Mouse (Mus musculus): Measurements from ENCODE around the gene Spef2. TPM values are rescaled to one million over a fixed set of nuclear protein-coding genes. Genes with fewer than 3 reads are reported as not detected.

Spef2 gene
- polyA plus RNA-seq, 1 experiment from 2014 or later, result 2.1 TPM

GRCm38 (mm10) chr15:9742172-9742571 is 6.5 kb downstream of the Spef2 start:
- Histone ChIP-seq H3K36me3 (ENCODE audit: control insufficient read depth, insufficient read depth, low read length) (no peaks in the 10 kb centered on the region), H3K27me3 (ENCODE audit: control insufficient read depth, insufficient read depth, low read depth, low read length) (no peaks in the 10 kb centered on the region), H3K4me3 (ENCODE audit: low read depth, low read length) (no peak overlapping the region), H3K9ac (ENCODE audit: low read depth, low read length) (no peak overlapping the region), H3K4me2 (ENCODE audit: low read length) (no peak overlapping the region), H3K9me3 (replicated peaks; ENCODE audit: control insufficient read depth, low read length, poor library complexity, severe bottlenecking) (no peaks in the 10 kb centered on the region), H3K27ac (ENCODE audit: low read length) (no peak overlapping the region), H3K4me1 (ENCODE audit: control insufficient read depth, insufficient read depth, low read length) (no peaks in the 10 kb centered on the region)
- WGBS, result 89% methylated on average over 3 of the region's 3 CpGs
- ATAC-seq, result no peak

- Histone ChIP-seq H3K9me3 (replicated peaks; ENCODE audit: control insufficient read depth, low read length, poor library complexity, severe bottlenecking) (no peaks in the 10 kb centered on the region), H3K27ac (ENCODE audit: low read length) (no peak overlapping the region), H3K4me2 (ENCODE audit: low read length) (no peak overlapping the region), H3K36me3 (ENCODE audit: control insufficient read depth, insufficient read depth, low read length) (no peaks in the 10 kb centered on the region), H3K27me3 (ENCODE audit: control insufficient read depth, insufficient read depth, low read depth, low read length) (no peaks in the 10 kb centered on the region), H3K4me1 (ENCODE audit: control insufficient read depth, insufficient read depth, low read length) (no peaks in the 10 kb centered on the region), H3K9ac (ENCODE audit: low read depth, low read length) (no peak overlapping the region), H3K4me3 (ENCODE audit: low read depth, low read length) (no peak overlapping the region)
- ATAC-seq, result no peak
- 90% methylated on average over 7 of the region's 7 CpGs for WGBS
Measured at GRCm38 (mm10) chr15:9714574-9715458, 33.9 kb downstream of the Spef2 start.

GRCm38 (mm10) chr15:9713707-9714106 is 35.0 kb downstream of the Spef2 start:
- H3K9me3 ChIP-seq (replicated peaks; ENCODE audit: control insufficient read depth, low read length, poor library complexity, severe bottlenecking), result no peaks in the 10 kb centered on the region
- H3K4me1 ChIP-seq (ENCODE audit: control insufficient read depth, insufficient read depth, low read length), result no peaks in the 10 kb centered on the region
- no peak overlapping the region for H3K9ac ChIP-seq (ENCODE audit: low read depth, low read length)
- no peak overlapping the region for H3K4me3 ChIP-seq (ENCODE audit: low read depth, low read length)
- ATAC-seq, result no peak
- 79% methylated on average over 3 of the region's 3 CpGs for WGBS
- no peak overlapping the region for H3K27ac ChIP-seq (ENCODE audit: low read length)
- no peaks in the 10 kb centered on the region for H3K36me3 ChIP-seq (ENCODE audit: control insufficient read depth, insufficient read depth, low read length)
- H3K4me2 ChIP-seq (ENCODE audit: low read length), result no peak overlapping the region
- H3K27me3 ChIP-seq (ENCODE audit: control insufficient read depth, insufficient read depth, low read depth, low read length), result no peaks in the 10 kb centered on the region

GRCm38 (mm10) chr15:9710330-9710729 is 38.3 kb downstream of the Spef2 start:
- 87% methylated on average over 2 of the region's 2 CpGs for WGBS
- no peaks in the 10 kb centered on the region for H3K4me1 ChIP-seq (ENCODE audit: control insufficient read depth, insufficient read depth, low read length)
- ATAC-seq, result no peak

GRCm38 (mm10) chr15:9705830-9706450 is 42.7 kb downstream of the Spef2 start:
- H3K36me3 ChIP-seq (ENCODE audit: control insufficient read depth, insufficient read depth, low read length), result no peaks in the 10 kb centered on the region
- ATAC-seq, result no peak
- H3K4me3 ChIP-seq (ENCODE audit: low read depth, low read length), result no peak overlapping the region
- H3K27ac ChIP-seq (ENCODE audit: low read length), result no peak overlapping the region
- WGBS, result 84% methylated on average over 2 of the region's 2 CpGs
- no peak overlapping the region for H3K9ac ChIP-seq (ENCODE audit: low read depth, low read length)
- no peak overlapping the region for H3K4me2 ChIP-seq (ENCODE audit: low read length)
- H3K4me1 ChIP-seq (ENCODE audit: control insufficient read depth, insufficient read depth, low read length), result no peaks in the 10 kb centered on the region
- H3K9me3 ChIP-seq (replicated peaks; ENCODE audit: control insufficient read depth, low read length, poor library complexity, severe bottlenecking), result no peaks in the 10 kb centered on the region
- no peaks in the 10 kb centered on the region for H3K27me3 ChIP-seq (ENCODE audit: control insufficient read depth, insufficient read depth, low read depth, low read length)

More at GRCm38 (mm10) chr15:9710330-9710729, 38.3 kb downstream of the Spef2 start:
- Histone ChIP-seq H3K9me3 (replicated peaks; ENCODE audit: control insufficient read depth, low read length, poor library complexity, severe bottlenecking) (no peaks in the 10 kb centered on the region), H3K27me3 (ENCODE audit: control insufficient read depth, insufficient read depth, low read depth, low read length) (no peaks in the 10 kb centered on the region), H3K27ac (ENCODE audit: low read length) (no peak overlapping the region), H3K9ac (ENCODE audit: low read depth, low read length) (no peak overlapping the region), H3K4me2 (ENCODE audit: low read length) (no peak overlapping the region), H3K36me3 (ENCODE audit: control insufficient read depth, insufficient read depth, low read length) (no peaks in the 10 kb centered on the region), H3K4me3 (ENCODE audit: low read depth, low read length) (no peak overlapping the region)

GRCm38 (mm10) chr15:9701845-9702244 is 46.8 kb downstream of the Spef2 start:
- Histone ChIP-seq H3K4me3 (ENCODE audit: low read depth, low read length) (no peak overlapping the region), H3K36me3 (ENCODE audit: control insufficient read depth, insufficient read depth, low read length) (no peaks in the 10 kb centered on the region), H3K4me2 (ENCODE audit: low read length) (no peak overlapping the region), H3K27me3 (ENCODE audit: control insufficient read depth, insufficient read depth, low read depth, low read length) (no peaks in the 10 kb centered on the region), H3K9me3 (replicated peaks; ENCODE audit: control insufficient read depth, low read length, poor library complexity, severe bottlenecking) (no peaks in the 10 kb centered on the region), H3K4me1 (ENCODE audit: control insufficient read depth, insufficient read depth, low read length) (no peaks in the 10 kb centered on the region), H3K9ac (ENCODE audit: low read depth, low read length) (no peak overlapping the region), H3K27ac (ENCODE audit: low read length) (no peak overlapping the region)
- ATAC-seq, result no peak

- Histone ChIP-seq H3K9me3 (replicated peaks; ENCODE audit: control insufficient read depth, low read length, poor library complexity, severe bottlenecking) (no peaks in the 10 kb centered on the region), H3K4me2 (ENCODE audit: low read length) (no peak overlapping the region), H3K27ac (ENCODE audit: low read length) (no peak overlapping the region), H3K36me3 (ENCODE audit: control insufficient read depth, insufficient read depth, low read length) (no peaks in the 10 kb centered on the region), H3K4me3 (ENCODE audit: low read depth, low read length) (no peak overlapping the region), H3K4me1 (ENCODE audit: control insufficient read depth, insufficient read depth, low read length) (no peaks in the 10 kb centered on the region), H3K27me3 (ENCODE audit: control insufficient read depth, insufficient read depth, low read depth, low read length) (no peaks in the 10 kb centered on the region), H3K9ac (ENCODE audit: low read depth, low read length) (no peak overlapping the region)
- no peak for ATAC-seq
Measured at GRCm38 (mm10) chr15:9691721-9692120, 56.9 kb downstream of the Spef2 start.

GRCm38 (mm10) chr15:9690845-9691244 is 57.8 kb downstream of the Spef2 start:
- Histone ChIP-seq H3K9ac (ENCODE audit: low read depth, low read length) (no peak overlapping the region), H3K4me2 (ENCODE audit: low read length) (no peak overlapping the region), H3K36me3 (ENCODE audit: control insufficient read depth, insufficient read depth, low read length) (no peaks in the 10 kb centered on the region), H3K27ac (ENCODE audit: low read length) (no peak overlapping the region), H3K4me3 (ENCODE audit: low read depth, low read length) (no peak overlapping the region), H3K9me3 (replicated peaks; ENCODE audit: control insufficient read depth, low read length, poor library complexity, severe bottlenecking) (no peaks in the 10 kb centered on the region), H3K4me1 (ENCODE audit: control insufficient read depth, insufficient read depth, low read length) (no peaks in the 10 kb centered on the region), H3K27me3 (ENCODE audit: control insufficient read depth, insufficient read depth, low read depth, low read length) (no peaks in the 10 kb centered on the region)
- ATAC-seq, result no peak
- WGBS, result 87% methylated on average over 5 of the region's 5 CpGs

- WGBS, result 65% methylated on average over 1 of the region's 1 CpGs
- Histone ChIP-seq H3K4me1 (ENCODE audit: control insufficient read depth, insufficient read depth, low read length) (no peaks in the 10 kb centered on the region), H3K4me2 (ENCODE audit: low read length) (no peak overlapping the region)
Measured at GRCm38 (mm10) chr15:9690436-9690835, 58.2 kb downstream of the Spef2 start.

More at GRCm38 (mm10) chr15:9690436-9690835, 58.2 kb downstream of the Spef2 start:
- H3K27ac ChIP-seq (ENCODE audit: low read length), result no peak overlapping the region
- no peak overlapping the region for H3K4me3 ChIP-seq (ENCODE audit: low read depth, low read length)
- H3K36me3 ChIP-seq (ENCODE audit: control insufficient read depth, insufficient read depth, low read length), result no peaks in the 10 kb centered on the region
- ATAC-seq, result no peak
- no peaks in the 10 kb centered on the region for H3K27me3 ChIP-seq (ENCODE audit: control insufficient read depth, insufficient read depth, low read depth, low read length)
- no peaks in the 10 kb centered on the region for H3K9me3 ChIP-seq (replicated peaks; ENCODE audit: control insufficient read depth, low read length, poor library complexity, severe bottlenecking)
- H3K9ac ChIP-seq (ENCODE audit: low read depth, low read length), result no peak overlapping the region
